Mouse (Mus musculus) liver, postnatal 0 days (tissue): ENCODE measurements at regions not wholly inside any gene's neighbourhood (a gene's known extent, or its start where the extent isn't known, plus 50 kb on each side); places are given as distances from the start of the nearest gene placed in this dataset.
"Not testable (repeated sequence)": the region's sequence is repeated elsewhere in the genome, so short reads cannot be mapped to it uniquely, and the experiment has no call there.

Experiments
- ATAC-seq: fragments of 200-750 bp; cut with Nextera tagmentation; 2 replicates; pipeline ENCODE4 v1.8.0; 2017; ENCODE audit warnings: mild to moderate bottlenecking, moderate library complexity
- DNase-seq: peaks from one replicate; pipeline ENCODE4 v3.0.0-alpha.2; 2016
- H3K27ac ChIP-seq: fragments of 300-500 bp; sonication (generic); 2 replicates; pipeline ENCODE4 v1.5.1; 2014; ENCODE audit warnings: antibody characterized with exemption, moderate library complexity, mild to moderate bottlenecking, low read depth
- H3K27me3 ChIP-seq: fragments of 300-500 bp; sonication (generic); 2 replicates; pipeline ENCODE4 v1.6.1; 2014; ENCODE audit warnings: low read length, control low read depth, mixed read lengths; ENCODE audit not compliant: insufficient read depth
- H3K36me3 ChIP-seq: fragments of 300-500 bp; sonication (generic); replicated peaks from 2 replicates; pipeline ENCODE4 v1.6.1; 2014; ENCODE audit warnings: mild to moderate bottlenecking, control low read depth, low read length, moderate library complexity, mixed read lengths; ENCODE audit not compliant: insufficient read depth
- H3K4me1 ChIP-seq: fragments of 300-500 bp; sonication (generic); 2 replicates; pipeline ENCODE4 v1.6.1; 2014; ENCODE audit warnings: antibody characterized with exemption, mild to moderate bottlenecking, control low read depth; ENCODE audit not compliant: insufficient read depth
- H3K4me2 ChIP-seq: fragments of 300-500 bp; sonication (generic); 2 replicates; pipeline ENCODE4 v1.6.1; 2014; ENCODE audit warnings: low read depth, mild to moderate bottlenecking, low read length, moderate library complexity, mixed read lengths
- H3K4me3 ChIP-seq: fragments of 300-500 bp; sonication (generic); 2 replicates; pipeline ENCODE4 v1.5.1; 2014; ENCODE audit warnings: low read depth, low read length
- H3K9ac ChIP-seq: fragments of 300-500 bp; sonication (generic); replicated peaks from 2 replicates; pipeline ENCODE4 v1.6.1; 2014; ENCODE audit warnings: mild to moderate bottlenecking, moderate library complexity
- H3K9me3 ChIP-seq: fragments of 300-500 bp; sonication (generic); 2 replicates; pipeline ENCODE4 v1.6.1; 2016; ENCODE audit warnings: mild to moderate bottlenecking, control low read depth, low read length, mixed read lengths
- CTCF ChIP-seq: sonication (generic); IDR thresholded peaks from 2 replicates; pipeline ENCODE4 v1.5.1; 2016; ENCODE audit warnings: antibody characterized with exemption, low read depth
- EP300 ChIP-seq: IDR thresholded peaks from 2 replicates; pipeline ENCODE4 v1.6.1; 2016; ENCODE audit warnings: antibody characterized with exemption, low read depth, mild to moderate bottlenecking
- WGBS: fragments of 180-500 bp; shearing (Covaris S2); extraction: QIAGEN DNeasy Blood & Tissue Kit; methylation state at CpG from one replicate; pipeline ENCODE4 v1.1.7; 2014; ENCODE audit not compliant: insufficient replicate concordance; 5-methylcytosine and 5-hydroxymethylcytosine counted together

DNA sequence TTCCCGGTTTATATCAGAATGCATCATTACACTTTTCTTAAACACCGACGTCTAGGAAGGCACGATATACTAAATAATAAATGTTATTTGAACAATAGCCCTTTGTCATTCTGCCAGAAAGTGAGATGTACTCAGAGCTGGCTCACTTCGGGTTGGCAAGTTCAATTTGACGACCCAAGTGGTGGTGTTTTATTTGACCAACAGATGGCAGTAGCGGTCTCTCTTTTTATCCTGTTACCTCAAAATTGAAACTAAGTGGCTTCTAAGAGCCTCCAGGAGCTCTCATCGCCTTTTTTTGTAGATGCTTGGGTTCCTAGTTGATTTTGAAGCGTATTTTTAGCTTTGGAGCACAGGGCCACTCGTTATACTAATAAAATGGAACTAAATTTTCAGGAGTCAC is 66.7 kb upstream of the Chmp2b start:
- H3K27ac ChIP-seq = no peak overlapping the region
- DNase-seq (peak; percentile 27), ATAC-seq (peak; percentile 41; the same call in 1 of the 2 replicates)
- H3K36me3 ChIP-seq = no peaks in the 10 kb centered on the region
- no peak overlapping the region for H3K9ac ChIP-seq
- H3K9me3 ChIP-seq = no peaks in the 10 kb centered on the region
- TF ChIP-seq CTCF (peak; percentile 64), EP300 (no peak)
- 12% methylated on average over 10 of the region's 10 CpGs for whole genome bisulfite sequencing
- no peak overlapping the region for H3K4me3 ChIP-seq
- H3K4me2 ChIP-seq = peak overlapping the region; percentile 37; the same call in 1 of the 2 replicates
- H3K4me1 ChIP-seq = no peaks in the 10 kb centered on the region
- no peaks in the 10 kb centered on the region for H3K27me3 ChIP-seq

GRCm38 (mm10) chr16:65631680-65632079 is 69.2 kb upstream of the Chmp2b start:
- H3K4me1 ChIP-seq = no peaks in the 10 kb centered on the region
- TF ChIP-seq CTCF (peak; percentile 32), EP300 (no peak)
- DNase-seq (no peak), ATAC-seq (no peak)
- no peak overlapping the region for H3K27ac ChIP-seq
- H3K9ac ChIP-seq = no peak overlapping the region
- WGBS = 34% methylated on average over 5 of the region's 5 CpGs
- H3K27me3 ChIP-seq = no peaks in the 10 kb centered on the region
- no peaks in the 10 kb centered on the region for H3K36me3 ChIP-seq
- H3K4me3 ChIP-seq = no peak overlapping the region
- no peaks in the 10 kb centered on the region for H3K9me3 ChIP-seq
- no peak overlapping the region for H3K4me2 ChIP-seq

DNA sequence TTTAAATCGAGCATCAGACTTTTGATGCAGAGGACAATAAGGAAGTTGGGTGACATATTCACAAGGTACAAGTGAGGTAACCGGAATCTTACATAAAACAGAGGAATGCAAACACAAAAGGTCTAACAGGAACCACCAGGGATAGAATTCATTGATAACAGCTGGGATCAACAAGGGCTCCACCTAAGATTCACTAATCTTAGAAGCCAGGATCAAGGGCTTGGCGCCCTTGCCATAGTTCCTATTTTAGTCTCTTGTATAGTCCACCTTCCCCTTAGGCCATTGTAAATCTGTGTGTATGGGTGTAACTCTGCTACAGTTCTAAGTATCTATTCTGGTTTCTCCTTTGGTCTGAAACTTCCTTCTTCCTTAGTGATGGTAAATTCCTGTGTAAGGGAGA is 84.2 kb upstream of the Chmp2b start:
- not testable (repeated sequence) for DNase-seq, ATAC-seq, H3K9ac ChIP-seq, H3K4me1 ChIP-seq, H3K4me3 ChIP-seq, H3K27me3 ChIP-seq, H3K36me3 ChIP-seq, H3K27ac ChIP-seq, H3K4me2 ChIP-seq, H3K9me3 ChIP-seq
- 72% methylated on average over 3 of the region's 3 CpGs for WGBS

GRCm38 (mm10) chr16:65649061-65649460 is 86.5 kb upstream of the Chmp2b start:
- ATAC-seq = no peak
- TF ChIP-seq CTCF (no peak), EP300 (no peak)
- WGBS = 72% methylated on average over 3 of the region's 3 CpGs

GRCm38 (mm10) chr16:65655490-65655889 is 93.0 kb upstream of the Chmp2b start:
- DNase-seq (no peak), ATAC-seq (no peak)
- Histone ChIP-seq H3K9me3 (no peaks in the 10 kb centered on the region), H3K27me3 (no peaks in the 10 kb centered on the region), H3K36me3 (no peaks in the 10 kb centered on the region), H3K4me1 (no peaks in the 10 kb centered on the region), H3K4me3 (no peak overlapping the region), H3K9ac (no peak overlapping the region), H3K27ac (no peak overlapping the region), H3K4me2 (no peak overlapping the region)
- TF ChIP-seq EP300 = no peak
- TF ChIP-seq CTCF = no peak

More at GRCm38 (mm10) chr16:65649061-65649460, 86.5 kb upstream of the Chmp2b start:
- Histone ChIP-seq H3K27ac (no peak overlapping the region), H3K27me3 (no peaks in the 10 kb centered on the region), H3K4me1 (no peaks in the 10 kb centered on the region), H3K9ac (no peak overlapping the region), H3K36me3 (no peaks in the 10 kb centered on the region), H3K4me2 (no peak overlapping the region), H3K4me3 (no peak overlapping the region), H3K9me3 (no peaks in the 10 kb centered on the region)
- no peak for DNase-seq

- H3K27me3 ChIP-seq = no peaks in the 10 kb centered on the region
- DNase-seq (no peak), ATAC-seq (no peak)
- H3K4me1 ChIP-seq = no peaks in the 10 kb centered on the region
- H3K36me3 ChIP-seq = no peaks in the 10 kb centered on the region
- no peak overlapping the region for H3K9ac ChIP-seq
- H3K9me3 ChIP-seq = no peaks in the 10 kb centered on the region
- no peak overlapping the region for H3K4me2 ChIP-seq
- TF ChIP-seq CTCF = no peak
- no peak for TF ChIP-seq EP300
- H3K27ac ChIP-seq = no peak overlapping the region
- H3K4me3 ChIP-seq = no peak overlapping the region
- 55% methylated on average over 2 of the region's 2 CpGs for WGBS
Measured at GRCm38 (mm10) chr16:65657829-65658228, 95.3 kb upstream of the Chmp2b start.

DNA sequence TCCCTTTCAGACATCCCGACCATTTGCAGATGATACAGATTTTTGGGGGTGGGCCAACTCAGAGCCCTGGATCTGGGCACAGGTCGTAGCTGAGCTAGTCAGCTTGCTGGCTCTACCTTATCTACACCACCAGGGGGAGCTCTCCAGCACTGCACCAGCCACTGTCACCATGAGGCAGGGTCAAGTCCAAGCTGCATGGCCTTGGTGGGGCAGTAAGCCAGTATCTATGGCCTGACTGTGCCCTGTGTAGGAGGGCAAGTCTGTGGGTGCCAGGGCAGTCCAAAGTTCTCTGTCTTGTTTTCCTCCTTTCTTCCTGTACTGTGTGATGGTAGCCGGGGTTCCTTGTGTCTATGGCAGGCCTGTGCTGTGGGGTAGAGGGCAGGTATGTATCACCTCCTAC is 102.3 kb upstream of the Chmp2b start:
- Histone ChIP-seq H3K4me2 (no peak overlapping the region), H3K27ac (no peak overlapping the region), H3K9ac (no peak overlapping the region), H3K9me3 (no peaks in the 10 kb centered on the region), H3K36me3 (no peaks in the 10 kb centered on the region), H3K4me3 (no peak overlapping the region), H3K27me3 (no peaks in the 10 kb centered on the region), H3K4me1 (no peaks in the 10 kb centered on the region)
- TF ChIP-seq EP300 = no peak
- peak; percentile 73 for TF ChIP-seq CTCF
- 57% methylated on average over 3 of the region's 3 CpGs for WGBS
- DNase-seq (peak; percentile 32), ATAC-seq (peak; percentile 72)
